Mouse (Mus musculus) cortical plate, adult 2 months (tissue): ENCODE measurements around the gene Tsga13. TPM values are rescaled to one million over a fixed set of nuclear protein-coding genes. Genes with fewer than 3 reads are reported as not detected.

Source experiments
- H3K27ac ChIP-seq: fragments of 200-500 bp; 2 replicates; pipeline ENCODE4 v1.5.1; 2012; ENCODE audit warnings: low read length, control low read depth, inconsistent platforms; ENCODE audit not compliant: insufficient read depth
- H3K4me1 ChIP-seq: fragments of 200-500 bp; 2 replicates; pipeline ENCODE4 v1.6.1; 2011; ENCODE audit warnings: low read length; ENCODE audit not compliant: control insufficient read depth, insufficient read depth
- H3K4me3 ChIP-seq: fragments of 200-500 bp; 2 replicates; pipeline ENCODE4 v1.5.1; 2011; ENCODE audit warnings: mild to moderate bottlenecking, low read length, control low read depth; ENCODE audit not compliant: insufficient read depth
- CTCF ChIP-seq: fragments of 200-500 bp; IDR thresholded peaks from 2 replicates; pipeline ENCODE4 v1.5.1; 2011; ENCODE audit warnings: mild to moderate bottlenecking, control low read depth, low read length; ENCODE audit not compliant: insufficient read depth; ENCODE audit errors: extremely low read depth
- POLR2A ChIP-seq: fragments of 200-500 bp; IDR thresholded peaks from 2 replicates; pipeline ENCODE4 v1.6.1; 2011; ENCODE audit warnings: mild to moderate bottlenecking, low read length, control low read depth; ENCODE audit not compliant: insufficient read depth; ENCODE audit errors: extremely low read depth
- polyA plus RNA-seq: library from polyadenylated mRNA; depleted of rRNA; stranded (reverse); fragments of >200 nt; gene quantifications from 2 replicates; pipeline ENCODE4 v1.2.3, GENCODE M21; 2012; rRNA removed

The Tsga13 gene
- polyA plus RNA-seq, 1 experiment, result 0.21 TPM

DNA sequence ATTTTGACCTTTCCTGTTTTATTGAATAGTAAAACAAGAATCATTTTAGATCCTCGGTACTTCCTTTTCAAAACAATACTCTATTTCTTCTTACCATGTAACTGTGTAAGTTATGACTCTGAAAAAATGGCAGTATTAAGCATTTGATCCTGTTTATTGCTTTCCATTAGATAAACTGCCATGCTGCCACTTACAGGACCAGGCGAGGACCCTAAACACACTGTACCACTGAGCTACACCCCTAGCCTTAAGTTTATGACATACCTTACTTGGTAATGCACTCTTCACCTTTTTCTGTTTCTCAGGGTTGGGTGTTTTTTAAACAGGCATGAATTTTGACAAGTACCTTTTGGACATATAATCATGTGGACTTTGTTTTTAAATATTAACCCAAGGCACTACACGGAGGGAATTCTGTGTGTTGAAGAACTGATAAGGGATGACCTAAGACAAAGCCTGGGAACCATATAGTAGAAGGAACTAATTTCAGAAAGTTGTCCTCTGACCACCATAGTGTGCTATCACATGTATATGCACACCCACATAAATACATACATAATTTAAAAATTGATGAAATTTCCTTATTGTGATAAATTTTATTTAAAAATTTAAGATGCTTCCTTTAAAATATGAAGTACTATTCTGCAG lies 50.2 kb downstream of the Tsga13 start:
- Histone ChIP-seq H3K27ac (no peak overlapping the region), H3K4me1 (no peaks in the 10 kb centered on the region), H3K4me3 (no peak overlapping the region)
- no peak for TF ChIP-seq CTCF
- no peak for TF ChIP-seq POLR2A

DNA sequence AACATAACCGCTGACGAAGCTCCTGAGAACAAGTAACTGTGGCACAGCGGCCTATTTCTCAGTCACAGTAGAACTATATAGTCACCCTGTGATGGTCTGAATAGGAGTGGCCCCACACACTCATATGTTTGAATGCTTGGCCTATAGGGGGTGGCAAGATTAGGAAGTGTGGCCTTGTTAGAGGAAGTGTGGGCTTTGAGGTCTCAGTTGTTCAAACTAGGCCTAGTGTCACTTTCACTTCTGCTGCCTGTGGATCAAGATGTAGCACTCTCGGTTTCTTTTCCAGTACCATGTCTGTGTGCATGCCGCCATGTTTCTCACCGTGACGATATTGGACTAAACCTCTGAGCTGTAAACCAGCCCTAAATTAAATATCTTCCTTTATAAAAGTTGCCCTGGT lies 59.4 kb downstream of the Tsga13 start:
- Histone ChIP-seq H3K4me1 (no peaks in the 10 kb centered on the region), H3K4me3 (no peak overlapping the region), H3K27ac (no peak overlapping the region)
- no peak for TF ChIP-seq POLR2A

DNA sequence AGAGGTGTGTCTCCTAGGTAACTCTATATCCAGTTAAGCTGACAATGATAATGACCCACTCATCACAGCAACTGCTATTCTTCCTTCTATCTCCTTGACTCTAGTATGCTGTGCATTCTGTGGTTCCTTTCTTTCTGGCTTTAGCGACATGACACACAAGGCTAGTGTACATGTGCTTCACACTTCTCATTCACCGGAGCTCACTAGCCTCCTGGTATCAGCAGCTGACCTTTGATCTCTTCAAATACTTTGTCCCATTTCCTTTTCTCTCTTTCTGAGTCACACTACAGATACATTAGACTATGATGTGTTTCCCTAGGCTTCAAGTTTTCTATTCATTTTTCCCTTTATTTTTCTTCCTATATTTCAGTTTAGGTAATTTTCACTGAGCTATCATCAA lies 60.2 kb downstream of the Tsga13 start:
- Histone ChIP-seq H3K27ac (no peak overlapping the region), H3K4me3 (no peak overlapping the region), H3K4me1 (no peaks in the 10 kb centered on the region)
- TF ChIP-seq CTCF (no peak), POLR2A (no peak)

DNA sequence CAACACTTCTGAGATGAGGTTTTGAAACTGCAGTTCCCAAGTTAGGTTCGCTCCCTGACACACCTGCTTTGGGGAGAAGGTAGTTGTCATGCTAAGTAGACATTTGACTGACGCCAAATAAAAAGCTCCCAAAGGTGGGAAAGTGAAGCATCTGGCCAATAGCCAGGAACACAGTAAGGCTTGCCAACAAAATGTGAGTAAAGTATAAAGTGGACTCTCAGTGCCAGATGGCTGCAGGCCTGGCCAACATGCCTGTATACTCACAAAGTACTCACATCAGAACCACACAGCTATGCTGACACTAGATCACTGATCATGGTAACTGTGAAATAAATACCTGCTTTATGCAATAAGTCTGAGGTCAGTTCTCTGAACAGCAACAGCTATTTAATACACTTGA lies 65.6 kb downstream of the Tsga13 start:
- Histone ChIP-seq H3K27ac (no peak overlapping the region), H3K4me1 (no peaks in the 10 kb centered on the region), H3K4me3 (no peak overlapping the region)
- no peak for TF ChIP-seq CTCF
- TF ChIP-seq POLR2A, result no peak

Other genes with a start within 250 kb of the Tsga13 start
- gene Cep41, start 221.8 kb downstream of the Tsga13 start, polyA plus RNA-seq, result 5.7 and 5.8 TPM in 2 replicates
- 41.8 and 47.8 TPM in 2 replicates for gene Mest, start 192.0 kb downstream of the Tsga13 start, polyA plus RNA-seq
- gene Copg2, start 18.8 kb downstream of the Tsga13 start, polyA plus RNA-seq, result 41.7 and 56.5 TPM in 2 replicates
- 0.17 and 0.19 TPM in 2 replicates for gene Klf14, start 43.5 kb upstream of the Tsga13 start, polyA plus RNA-seq